Mouse (Mus musculus): ENCODE data around the gene Gzmf.
"Not testable (repeated sequence)": the region's sequence is repeated elsewhere in the genome, so short reads cannot be mapped to it uniquely, and the experiment has no call there.

The Gzmf gene

GRCm38 (mm10) chr14:56211317-56211716, at the start of gene Gzmf:
TSS of gene Gzmf (minus strand) at chr14:56211417.
- DNase-seq = no peak

- DNase-seq = peak; percentile 2
Observed at GRCm38 (mm10) chr14:56240409-56240808, 29.2 kb upstream of the Gzmf start.

GRCm38 (mm10) chr14:56234556-56234955, 23.3 kb upstream of the Gzmf start, which contains the start of gene Gzmc:
TSS of gene Gzmc (minus strand) at chr14:56234656.
- no peak for DNase-seq

- DNase-seq = no peak
Observed at GRCm38 (mm10) chr14:56205613-56206012, 5.6 kb downstream of the Gzmf start.

- peak; percentile 16 for DNase-seq
Observed at GRCm38 (mm10) chr14:56205021-56205420, 6.2 kb downstream of the Gzmf start.

GRCm38 (mm10) chr14:56203975-56204374, 7.2 kb downstream of the Gzmf start:
- peak; percentile 75 for DNase-seq

- DNase-seq = no peak
Observed at GRCm38 (mm10) chr14:56186946-56187345, 24.3 kb downstream of the Gzmf start.

- no peak for DNase-seq
Observed at GRCm38 (mm10) chr14:56186521-56186920, 24.7 kb downstream of the Gzmf start.

GRCm38 (mm10) chr14:56177651-56178050, 33.6 kb downstream of the Gzmf start:
- DNase-seq = peak; percentile 41

GRCm38 (mm10) chr14:56174499-56174898, 36.7 kb downstream of the Gzmf start, which contains the start of gene Gzmn:
TSS of gene Gzmn (minus strand) at chr14:56174599.
- DNase-seq = no peak

GRCm38 (mm10) chr14:56173396-56173795, 37.8 kb downstream of the Gzmf start:
- no peak for DNase-seq

- DNase-seq = no peak
Observed at GRCm38 (mm10) chr14:56172744-56173143, 38.5 kb downstream of the Gzmf start.

GRCm38 (mm10) chr14:56168009-56168408, 43.2 kb downstream of the Gzmf start:
- no peak for DNase-seq

GRCm38 (mm10) chr14:56162109-56162508, 49.1 kb downstream of the Gzmf start:
- no peak for DNase-seq

- not testable (repeated sequence) for DNase-seq
Observed at GRCm38 (mm10) chr14:56159479-56159878, 51.7 kb downstream of the Gzmf start, which contains the start of gene Gzmg. TSS of gene Gzmg (minus strand) at chr14:56159579.

GRCm38 (mm10) chr14:56155340-56155739, 55.9 kb downstream of the Gzmf start:
- DNase-seq = no peak

Measured in kidney, adult 9 months (tissue).